31 mouse cellular contexts compared by ENCODE assay signal in the genomic region with DNA sequence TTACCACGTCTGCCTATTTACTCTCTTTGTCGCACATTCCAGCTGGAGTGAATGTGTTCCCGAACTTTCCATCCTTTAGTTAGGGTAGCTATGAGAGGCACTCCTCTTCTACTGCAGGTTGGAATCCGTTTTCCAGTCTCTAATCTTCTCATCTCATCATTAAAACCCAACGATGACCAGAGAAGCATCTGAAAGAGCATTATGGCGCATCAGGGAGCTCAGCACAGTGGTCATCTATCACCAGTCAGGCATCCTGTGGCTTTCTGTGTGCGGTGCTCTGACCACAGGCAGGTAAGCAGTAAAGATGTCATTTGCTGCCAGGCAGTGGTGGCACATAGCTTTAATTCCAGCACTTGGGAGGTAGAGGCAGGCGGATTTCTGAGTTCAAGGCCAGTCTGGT.
"Had no signal": no experiment of that assay in that cellular context is flagged by ENCODE, and none has a peak within 500 bp of the region (broad histone marks: within the 10 kb centered on the region; RNA-seq: fewer than 3 reads in every experiment).

No protein-coding gene starts in this region.

- H3K4me3 ChIP-seq: left cerebral cortex, adult 2 months; limb, embryonic 10.5 days; limb, embryonic 12.5 days; limb, embryonic 13.5 days; limb, embryonic 15.5 days; liver, embryonic 12.5 days; liver, embryonic 13.5 days; liver, embryonic 15.5 days; lung, embryonic 15.5 days; megakaryocyte, embryonic 14.5 days; midbrain, embryonic 10.5 days; midbrain, embryonic 12.5 days; midbrain, embryonic 13.5 days; midbrain, embryonic 15.5 days; myocyte; neural tube, embryonic 12.5 days had no signal

- DNase-seq: left cerebral cortex, postnatal 4 days; liver; liver, embryonic 13.5 days; liver, postnatal 0 days; lung, adult 18-20 months; lung, adult 2 months; lung, embryonic 14.5 days; lung, postnatal 10 days; lung, postnatal 14 days; lung, postnatal 36 days; lung, postnatal 4 days had no signal

- ATAC-seq: liver, embryonic 12.5 days; liver, postnatal 0 days; lung, postnatal 0 days; midbrain, embryonic 13.5 days; midbrain, embryonic 15.5 days; midbrain, embryonic 16.5 days had no signal

- H3K4me1 ChIP-seq: limb, embryonic 15.5 days; liver, embryonic 12.5 days; liver, embryonic 13.5 days; liver, embryonic 15.5 days; lung, embryonic 15.5 days; megakaryocyte, embryonic 14.5 days had no signal

- H3K4me2 ChIP-seq: limb, embryonic 12.5 days; limb, embryonic 13.5 days; limb, embryonic 15.5 days; liver, embryonic 11.5 days; liver, embryonic 12.5 days; liver, embryonic 13.5 days; liver, embryonic 15.5 days; lung, embryonic 14.5 days; lung, embryonic 15.5 days; midbrain, embryonic 12.5 days; midbrain, embryonic 13.5 days; midbrain, embryonic 15.5 days; neural tube, embryonic 12.5 days had no signal

- H3K27ac ChIP-seq: left cerebral cortex, adult 2 months; limb, embryonic 10.5 days; limb, embryonic 12.5 days; limb, embryonic 13.5 days; limb, embryonic 15.5 days; liver, embryonic 12.5 days; liver, embryonic 13.5 days; liver, embryonic 14.5 days; liver, embryonic 15.5 days; lung, embryonic 15.5 days; macrophage; midbrain, embryonic 10.5 days; midbrain, embryonic 12.5 days; midbrain, embryonic 13.5 days; neural tube, embryonic 12.5 days had no signal

- H3K9ac ChIP-seq: limb, embryonic 12.5 days; limb, embryonic 13.5 days; limb, embryonic 15.5 days; liver, embryonic 12.5 days; liver, embryonic 13.5 days; liver, embryonic 14.5 days; liver, embryonic 15.5 days; liver, postnatal 0 days; lung, embryonic 14.5 days; lung, embryonic 15.5 days; midbrain, embryonic 12.5 days; midbrain, embryonic 13.5 days; midbrain, embryonic 15.5 days; neural tube, embryonic 12.5 days had no signal

- H3K9me3 ChIP-seq: limb, embryonic 10.5 days; limb, embryonic 12.5 days; limb, embryonic 13.5 days; limb, embryonic 15.5 days; liver, embryonic 12.5 days; liver, embryonic 13.5 days; liver, embryonic 15.5 days; lung, embryonic 15.5 days; midbrain, embryonic 10.5 days; midbrain, embryonic 12.5 days; midbrain, embryonic 13.5 days; midbrain, embryonic 15.5 days; neural tube, embryonic 12.5 days had no signal

- H3K36me3 ChIP-seq: limb, embryonic 10.5 days; limb, embryonic 12.5 days; limb, embryonic 13.5 days; limb, embryonic 15.5 days; liver, embryonic 12.5 days; liver, embryonic 13.5 days; liver, embryonic 15.5 days; lung, embryonic 15.5 days; midbrain, embryonic 10.5 days; midbrain, embryonic 12.5 days; midbrain, embryonic 13.5 days; midbrain, embryonic 15.5 days; neural tube, embryonic 12.5 days had no signal

- H3K27me3 ChIP-seq: limb, embryonic 12.5 days; limb, embryonic 15.5 days; liver, embryonic 13.5 days; liver, embryonic 15.5 days; lung, embryonic 15.5 days; megakaryocyte, embryonic 14.5 days; midbrain, embryonic 13.5 days; midbrain, embryonic 15.5 days had no signal
